Mouse (Mus musculus) neural tube, embryonic 14.5 days (tissue): ENCODE data around the gene Tmsb15l. TPM values are rescaled to one million over a fixed set of nuclear protein-coding genes. Genes with fewer than 3 reads are reported as not detected.

ENCODE experiments used
- ATAC-seq: fragments of 200-750 bp; cut with Nextera tagmentation; 2 replicates; pipeline ENCODE4 v1.8.0; 2017; ENCODE audit warnings: low read depth, mild to moderate bottlenecking, moderate TSS enrichment, moderate library complexity
- H3K27ac ChIP-seq: fragments of 300-500 bp; sonication (generic); 2 replicates; pipeline ENCODE4 v1.5.1; 2014; ENCODE audit warnings: low read depth, mild to moderate bottlenecking, control low read depth, low read length, moderate library complexity, mixed read lengths
- H3K27me3 ChIP-seq: fragments of 300-500 bp; sonication (generic); 2 replicates; pipeline ENCODE4 v1.6.1; 2014; ENCODE audit warnings: low read length; ENCODE audit not compliant: control insufficient read depth, insufficient read depth
- H3K36me3 ChIP-seq: fragments of 300-500 bp; sonication (generic); 2 replicates; pipeline ENCODE4 v1.6.1; 2014; ENCODE audit warnings: low read length, mixed read lengths; ENCODE audit not compliant: control insufficient read depth, insufficient read depth
- H3K4me1 ChIP-seq: fragments of 300-500 bp; sonication (generic); 2 replicates; pipeline ENCODE4 v1.6.1; 2014; ENCODE audit warnings: low read length; ENCODE audit not compliant: control insufficient read depth, insufficient read depth
- H3K4me2 ChIP-seq: fragments of 300-500 bp; sonication (generic); 2 replicates; pipeline ENCODE4 v1.6.1; 2014; ENCODE audit warnings: mild to moderate bottlenecking, low read depth, low read length, control low read depth
- H3K4me3 ChIP-seq: fragments of 300-500 bp; sonication (generic); 2 replicates; pipeline ENCODE4 v1.5.1; 2014; ENCODE audit warnings: low read depth, low read length, control low read depth, mixed read lengths
- H3K9ac ChIP-seq: fragments of 300-500 bp; sonication (generic); replicated peaks from 2 replicates; pipeline ENCODE4 v1.6.1; 2014; ENCODE audit warnings: low read depth, mild to moderate bottlenecking, control low read depth, low read length, mixed read lengths
- H3K9me3 ChIP-seq: fragments of 300-500 bp; sonication (generic); 2 replicates; pipeline ENCODE4 v1.6.1; 2016; ENCODE audit warnings: low read length; ENCODE audit not compliant: control insufficient read depth
- polyA plus RNA-seq: library from polyadenylated mRNA; unstranded; fragments of >200 nt; fragmentation: Nextera tagmentation; extraction: Ambion mirVana; gene quantifications from 2 replicates; pipeline ENCODE4 v1.2.1, GENCODE M21; 2014

Gene Tmsb15l
- polyA plus RNA-seq, 1 experiment from 2014 or later: 12.6 TPM

DNA sequence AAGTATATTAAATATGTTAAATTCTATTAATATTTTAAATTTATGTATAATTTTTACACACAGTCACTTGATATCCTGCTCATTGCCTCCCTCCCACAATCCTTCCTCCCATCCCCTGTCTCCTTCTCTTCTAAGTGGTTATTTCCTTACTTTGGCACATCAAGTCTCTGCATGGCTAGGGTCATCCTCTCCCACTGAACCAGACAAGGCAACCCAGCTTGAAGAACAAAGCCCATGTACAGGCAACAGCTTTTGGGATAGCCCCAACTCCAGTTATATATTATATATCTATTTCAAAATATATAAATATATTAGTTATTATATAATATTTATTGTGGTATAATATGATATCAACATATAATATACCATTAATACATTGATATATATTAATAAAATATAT, 50.8 kb downstream of the Tmsb15l start:
- no peak overlapping the region for H3K27ac ChIP-seq
- no peaks in the 10 kb centered on the region for H3K4me1 ChIP-seq
- H3K4me2 ChIP-seq: no peak overlapping the region
- ATAC-seq: no peak
- H3K4me3 ChIP-seq: no peak overlapping the region
- H3K27me3 ChIP-seq: no peaks in the 10 kb centered on the region
- H3K9me3 ChIP-seq: no peaks in the 10 kb centered on the region
- H3K36me3 ChIP-seq: no peaks in the 10 kb centered on the region
- no peak overlapping the region for H3K9ac ChIP-seq

Other genes starting within 250 kb of the Tmsb15l start
- gene Morf4l2, start 233.2 kb downstream of the Tmsb15l start, polyA plus RNA-seq: 525 and 546 TPM in 2 replicates
- gene Glra4, start 196.7 kb downstream of the Tmsb15l start, polyA plus RNA-seq: 0.17 TPM in 1 of 2 replicates, not detected in the other
- gene Plp1, start 154.2 kb downstream of the Tmsb15l start, polyA plus RNA-seq: 7.3 and 22.5 TPM in 2 replicates
- gene Rab9b, start 108.1 kb downstream of the Tmsb15l start, polyA plus RNA-seq: 29.1 and 29.8 TPM in 2 replicates
- gene H2bfm, start 49.5 kb downstream of the Tmsb15l start, polyA plus RNA-seq: not detected in 2 replicates
- gene Tmsb15b2, start 1.4 kb downstream of the Tmsb15l start, polyA plus RNA-seq: 105 and 112 TPM in 2 replicates
- gene Tmsb15b1, start within 50 bp of the Tmsb15l start, polyA plus RNA-seq: 40.9 and 45.1 TPM in 2 replicates
- gene Zcchc18, start 16.3 kb upstream of the Tmsb15l start, polyA plus RNA-seq: 366 and 415 TPM in 2 replicates
- 13.1 and 15.1 TPM in 2 replicates for gene Slc25a53, start 61.4 kb upstream of the Tmsb15l start, polyA plus RNA-seq
- 9.8 and 11.3 TPM in 2 replicates for gene Fam199x, start 72.7 kb upstream of the Tmsb15l start, polyA plus RNA-seq
- not detected in 2 replicates for gene Esx1, start 145.2 kb upstream of the Tmsb15l start, polyA plus RNA-seq